Mouse (Mus musculus) lung, postnatal 36 days (tissue): ENCODE data around the gene Pigx.
"Not testable (repeated sequence)": the region's sequence is repeated elsewhere in the genome, so short reads cannot be mapped to it uniquely, and the experiment has no call there.

Experiments used
- DNase-seq: peaks from one replicate; pipeline ENCODE4 v3.0.0; 2022; ENCODE audit warnings: mixed read lengths

The Pigx gene

GRCm38 (mm10) chr16:32108578-32108977 lies 9.0 kb upstream of the Pigx start:
- DNase-seq: no peak

- peak; percentile 32 for DNase-seq
Observed at GRCm38 (mm10) chr16:32108170-32108569, 8.6 kb upstream of the Pigx start.

GRCm38 (mm10) chr16:32107342-32108045 lies 8.0 kb upstream of the Pigx start:
- peak; percentile 21 for DNase-seq

- DNase-seq: no peak
Observed at GRCm38 (mm10) chr16:32105698-32106097, 6.2 kb upstream of the Pigx start.

GRCm38 (mm10) chr16:32102295-32102694 lies 2.8 kb upstream of the Pigx start:
- DNase-seq: no peak

- DNase-seq: no peak
Observed at GRCm38 (mm10) chr16:32098897-32099637, 473 bp downstream of the Pigx start.

- DNase-seq: not testable (repeated sequence)
Observed at GRCm38 (mm10) chr16:32097757-32098156, 1.8 kb downstream of the Pigx start.

- no peak for DNase-seq
Observed at GRCm38 (mm10) chr16:32091466-32091865, 8.1 kb downstream of the Pigx start.

GRCm38 (mm10) chr16:32087629-32088443 lies 11.7 kb downstream of the Pigx start:
- DNase-seq: peak; percentile 67

GRCm38 (mm10) chr16:32078991-32079511 lies 20.5 kb downstream of the Pigx start, which contains the start of gene Pak2:
Gene Pak2 (minus strand): TSS chr16:32079342.
- DNase-seq: peak; percentile 87

- peak; percentile 35 for DNase-seq
Observed at GRCm38 (mm10) chr16:32078408-32078990, 21.0 kb downstream of the Pigx start.

- no peak for DNase-seq
Observed at GRCm38 (mm10) chr16:32077648-32078407, 21.7 kb downstream of the Pigx start.

- peak; percentile 39 for DNase-seq
Observed at GRCm38 (mm10) chr16:32076406-32076805, 23.1 kb downstream of the Pigx start.

- no peak for DNase-seq
Observed at GRCm38 (mm10) chr16:32075762-32076161, 23.8 kb downstream of the Pigx start.

- DNase-seq: not testable (repeated sequence)
Observed at GRCm38 (mm10) chr16:32070070-32070469, 29.5 kb downstream of the Pigx start.

- DNase-seq: peak; percentile 24
Observed at GRCm38 (mm10) chr16:32068389-32069300, 30.9 kb downstream of the Pigx start.

- DNase-seq: no peak
Observed at GRCm38 (mm10) chr16:32066899-32067298, 32.6 kb downstream of the Pigx start.

GRCm38 (mm10) chr16:32063900-32064299 lies 35.6 kb downstream of the Pigx start:
- DNase-seq: peak; percentile 22

- no peak for DNase-seq
Observed at GRCm38 (mm10) chr16:32062226-32062625, 37.3 kb downstream of the Pigx start.

GRCm38 (mm10) chr16:32059840-32060523 lies 39.6 kb downstream of the Pigx start:
- DNase-seq: peak; percentile 57
